Mouse (Mus musculus) kidney, adult 2 months (tissue): ENCODE results near the gene Tmem204. TPM values are rescaled to one million over a fixed set of nuclear protein-coding genes. Genes with fewer than 3 reads are reported as not detected.

Experiments
- DNase-seq: peaks from one replicate; pipeline ENCODE4 v3.0.0; 2021
- H3K27ac ChIP-seq: fragments of 200-500 bp; 2 replicates; pipeline ENCODE4 v1.5.1; 2012; ENCODE audit warnings: low read depth, low read length, control low read depth, inconsistent platforms; ENCODE audit not compliant: insufficient read depth
- H3K27me3 ChIP-seq: fragments of 200-500 bp; replicated peaks from 2 replicates; pipeline ENCODE4 v1.6.1; 2012; ENCODE audit warnings: mild to moderate bottlenecking, moderate library complexity, low read length, inconsistent platforms; ENCODE audit not compliant: control insufficient read depth, insufficient read depth
- H3K36me3 ChIP-seq: fragments of 200-500 bp; 2 replicates; pipeline ENCODE4 v1.6.1; 2012; ENCODE audit warnings: mild to moderate bottlenecking, moderate library complexity, low read length, inconsistent platforms; ENCODE audit not compliant: control insufficient read depth, insufficient read depth
- H3K4me1 ChIP-seq: fragments of 200-500 bp; 2 replicates; pipeline ENCODE4 v1.6.1; 2011; ENCODE audit warnings: low read length; ENCODE audit not compliant: control insufficient read depth, insufficient read depth
- H3K4me3 ChIP-seq: fragments of 200-500 bp; 2 replicates; pipeline ENCODE4 v1.5.1; 2011; ENCODE audit warnings: mild to moderate bottlenecking, low read depth, low read length, control low read depth; ENCODE audit not compliant: insufficient read depth
- CTCF ChIP-seq: fragments of 200-500 bp; conservative IDR thresholded peaks from 2 replicates; pipeline ENCODE4 v1.5.1; 2011; ENCODE audit warnings: low read depth, mild to moderate bottlenecking, control low read depth, low read length, moderate library complexity, mixed read lengths; ENCODE audit not compliant: insufficient read depth, insufficient read length
- POLR2A ChIP-seq: fragments of 200-500 bp; IDR thresholded peaks from one replicate; pipeline ENCODE4 v1.6.1; 2011; ENCODE audit warnings: low read depth, low read length, control low read depth
- WGBS: fragments of 180-500 bp; shearing (Covaris S2); methylation state at CpG from one replicate; pipeline ENCODE4 v1.1.7; 2018; 5-methylcytosine and 5-hydroxymethylcytosine counted together
- polyA plus RNA-seq: library from polyadenylated mRNA; depleted of rRNA; stranded (reverse); fragments of >200 nt; gene quantifications from 2 replicates; pipeline ENCODE4 v1.2.3, GENCODE M21; 2012

The Tmem204 gene
- polyA plus RNA-seq, 1 experiment, result 93.4 TPM

DNA sequence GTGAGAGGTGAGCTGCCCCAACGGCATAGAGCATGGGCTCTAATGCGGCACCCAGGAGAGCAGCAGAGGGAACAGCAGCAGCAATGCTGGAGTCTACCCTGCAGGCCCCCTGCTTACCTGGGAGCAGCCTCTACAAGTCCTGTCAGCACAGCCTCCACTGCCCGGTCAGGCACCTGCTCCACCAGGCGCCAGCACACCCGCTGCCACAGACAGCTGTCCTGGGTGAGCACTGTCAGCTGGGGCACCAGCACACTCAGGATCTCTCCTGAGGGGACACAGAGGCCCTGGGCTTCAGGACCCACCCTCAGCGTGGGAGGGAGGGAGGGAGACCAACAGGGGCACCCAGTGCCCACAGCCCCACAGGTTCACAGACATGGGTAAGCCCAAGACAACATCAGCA lies 27.2 kb upstream of the Tmem204 start:
- H3K27ac ChIP-seq, result no peak overlapping the region
- H3K4me3 ChIP-seq, result no peak overlapping the region
- no peaks in the 10 kb centered on the region for H3K4me1 ChIP-seq
- 92% methylated on average over 6 of the region's 6 CpGs for WGBS
- TF ChIP-seq POLR2A (no peak), CTCF (no peak)
- H3K36me3 ChIP-seq, result no peaks in the 10 kb centered on the region
- H3K27me3 ChIP-seq, result no peaks in the 10 kb centered on the region
- no peak for DNase-seq

DNA sequence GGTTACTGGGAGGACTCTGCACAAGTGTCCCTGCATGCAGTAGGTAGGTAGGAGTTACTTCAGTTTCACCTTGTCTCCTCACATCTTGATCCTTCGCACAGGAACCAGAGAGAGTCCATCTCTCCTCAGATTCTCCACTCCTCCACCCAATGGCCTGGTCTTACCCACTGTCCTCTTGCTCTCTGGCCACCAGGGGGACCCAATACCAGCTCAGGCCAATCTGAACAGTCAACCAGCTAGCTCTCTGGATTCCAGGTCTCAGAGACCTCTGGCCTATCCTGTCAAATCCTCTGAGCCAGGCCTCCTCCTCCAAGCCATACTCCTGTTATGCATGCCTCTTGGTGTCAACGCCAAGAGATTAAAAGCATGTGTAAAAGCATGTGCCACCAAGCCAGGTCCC lies 26.2 kb upstream of the Tmem204 start:
- no peaks in the 10 kb centered on the region for H3K4me1 ChIP-seq
- no peak overlapping the region for H3K27ac ChIP-seq
- no peaks in the 10 kb centered on the region for H3K36me3 ChIP-seq
- H3K4me3 ChIP-seq, result no peak overlapping the region
- TF ChIP-seq POLR2A (no peak), CTCF (peak; percentile 69)
- H3K27me3 ChIP-seq, result no peaks in the 10 kb centered on the region
- DNase-seq, result peak; percentile 82
- 75% methylated on average over 2 of the region's 2 CpGs for WGBS

- 95% methylated on average over 16 of the region's 16 CpGs for WGBS
- Histone ChIP-seq H3K27ac (no peak overlapping the region), H3K36me3 (no peaks in the 10 kb centered on the region), H3K4me1 (no peaks in the 10 kb centered on the region), H3K27me3 (no peaks in the 10 kb centered on the region), H3K4me3 (no peak overlapping the region)
- DNase-seq, result no peak
- TF ChIP-seq CTCF (no peak), POLR2A (no peak)
Measured at GRCm38 (mm10) chr17:25107786-25108185, 24.4 kb upstream of the Tmem204 start.

GRCm38 (mm10) chr17:25101338-25101737 lies 17.9 kb upstream of the Tmem204 start:
- Histone ChIP-seq H3K27me3 (no peaks in the 10 kb centered on the region), H3K36me3 (no peaks in the 10 kb centered on the region), H3K4me1 (no peaks in the 10 kb centered on the region), H3K4me3 (no peak overlapping the region), H3K27ac (no peak overlapping the region)
- no peak for DNase-seq
- TF ChIP-seq CTCF, result no peak
- no peak for TF ChIP-seq POLR2A
- WGBS, result 95% methylated on average over 11 of the region's 11 CpGs

GRCm38 (mm10) chr17:25100052-25100451 lies 16.7 kb upstream of the Tmem204 start:
- H3K27me3 ChIP-seq, result no peaks in the 10 kb centered on the region
- no peaks in the 10 kb centered on the region for H3K36me3 ChIP-seq
- peak; percentile 65 for DNase-seq

DNA sequence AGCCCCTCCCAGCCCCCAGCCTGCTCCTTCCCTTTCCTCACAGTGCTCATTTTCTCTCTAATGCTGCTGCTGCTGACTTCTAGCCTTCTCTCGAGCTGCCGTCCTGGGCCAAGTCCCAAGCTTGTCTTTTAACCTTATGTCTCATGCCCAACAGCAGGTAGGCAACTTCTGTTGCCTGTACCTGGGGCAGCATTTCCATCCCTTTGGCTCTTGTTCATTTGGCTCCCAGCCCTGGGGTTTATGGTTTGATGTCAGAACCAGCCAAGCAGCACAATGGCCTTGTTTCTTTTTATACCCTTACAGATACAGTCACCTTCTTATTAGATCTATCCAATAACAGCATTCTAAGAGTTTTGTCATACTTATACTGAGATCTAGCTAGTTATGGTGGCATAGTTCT lies 12.8 kb upstream of the Tmem204 start:
- no peaks in the 10 kb centered on the region for H3K4me1 ChIP-seq
- H3K36me3 ChIP-seq, result no peaks in the 10 kb centered on the region
- 27% methylated on average over 2 of the region's 2 CpGs for WGBS
- H3K4me3 ChIP-seq, result no peak overlapping the region
- TF ChIP-seq POLR2A, result no peak
- no peak for TF ChIP-seq CTCF
- peak; percentile 88 for DNase-seq
- no peak overlapping the region for H3K27ac ChIP-seq
- H3K27me3 ChIP-seq, result no peaks in the 10 kb centered on the region

More at GRCm38 (mm10) chr17:25100052-25100451, 16.7 kb upstream of the Tmem204 start:
- TF ChIP-seq CTCF (no peak), POLR2A (no peak)
- 74% methylated on average over 6 of the region's 6 CpGs for WGBS
- no peak overlapping the region for H3K4me3 ChIP-seq
- no peak overlapping the region for H3K27ac ChIP-seq
- no peaks in the 10 kb centered on the region for H3K4me1 ChIP-seq

GRCm38 (mm10) chr17:25090450-25090849 lies 7.1 kb upstream of the Tmem204 start:
- 95% methylated on average over 10 of the region's 10 CpGs for WGBS
- TF ChIP-seq CTCF (no peak), POLR2A (no peak)
- H3K36me3 ChIP-seq, result no peaks in the 10 kb centered on the region
- no peaks in the 10 kb centered on the region for H3K27me3 ChIP-seq
- no peak overlapping the region for H3K27ac ChIP-seq
- no peak overlapping the region for H3K4me3 ChIP-seq
- no peak for DNase-seq
- no peaks in the 10 kb centered on the region for H3K4me1 ChIP-seq

DNA sequence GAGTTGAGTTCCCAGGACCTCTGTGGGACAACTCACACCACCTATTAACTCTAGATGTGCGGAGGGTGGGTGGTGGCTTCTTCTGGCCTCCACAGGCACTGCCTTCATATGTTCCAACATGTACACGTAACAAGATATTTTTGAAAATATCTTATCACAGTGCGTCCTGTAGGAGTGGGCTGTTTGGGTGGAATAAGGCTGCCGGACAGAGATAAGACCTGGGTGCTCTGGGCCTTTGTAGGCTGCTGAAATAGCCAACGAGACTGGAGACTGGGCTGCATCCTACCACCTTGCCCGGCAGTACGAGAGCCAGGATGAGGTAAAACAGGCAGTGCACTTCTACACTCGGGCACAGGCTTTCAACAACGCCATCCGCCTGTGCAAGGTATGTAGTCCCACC lies 5.8 kb upstream of the Tmem204 start:
- no peaks in the 10 kb centered on the region for H3K36me3 ChIP-seq
- DNase-seq, result no peak
- no peak overlapping the region for H3K4me3 ChIP-seq
- TF ChIP-seq POLR2A (no peak), CTCF (no peak)
- H3K4me1 ChIP-seq, result 0 out of 2 replicates have a peak, but pooled peaks cover 3% of the 10 kb centered on the region
- no peaks in the 10 kb centered on the region for H3K27me3 ChIP-seq
- no peak overlapping the region for H3K27ac ChIP-seq
- 93% methylated on average over 10 of the region's 10 CpGs for WGBS
